Mouse (Mus musculus): ENCODE results near the gene Ntf5. TPM values are rescaled to one million over a fixed set of nuclear protein-coding genes. Genes with fewer than 3 reads are reported as not detected.

Ntf5 gene
- polyA plus RNA-seq, 1 experiment from 2014 or later = not detected

DNA sequence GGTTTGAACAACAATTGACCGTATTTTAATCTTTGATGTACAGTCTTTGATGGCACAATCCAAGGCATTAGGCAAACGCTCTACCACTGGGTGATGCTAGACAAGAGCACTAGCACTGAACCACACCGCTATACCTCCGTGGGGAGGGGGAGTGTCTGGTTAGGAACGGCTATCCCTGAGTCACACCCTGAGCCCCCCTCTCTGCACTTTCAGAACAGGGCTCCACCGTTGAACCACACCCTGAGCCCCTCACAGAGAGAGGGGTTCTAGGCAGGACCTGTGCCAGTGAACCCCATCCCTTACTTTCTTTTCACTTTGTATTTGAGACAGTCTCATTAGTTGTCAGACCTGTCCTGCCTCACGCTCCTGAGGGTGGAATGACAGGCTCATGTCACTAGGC, 5.1 kb upstream of the Ntf5 start:
- Histone ChIP-seq H3K27me3 (ENCODE audit: control insufficient read depth, insufficient read depth, low read length) (peaks cover 82% of the 10 kb centered on the region), H3K4me2 (ENCODE audit: low read length) (no peak overlapping the region), H3K27ac (replicated peaks; ENCODE audit: low read depth, low read length) (no peak overlapping the region), H3K9me3 (ENCODE audit: control insufficient read depth, low read length) (no peaks in the 10 kb centered on the region), H3K4me1 (ENCODE audit: control insufficient read depth, insufficient read depth, low read length) (no peaks in the 10 kb centered on the region), H3K36me3 (ENCODE audit: control insufficient read depth, insufficient read depth, low read length) (no peaks in the 10 kb centered on the region), H3K9ac (replicated peaks; ENCODE audit: low read length) (no peak overlapping the region), H3K4me3 (replicated peaks; ENCODE audit: low read depth, low read length) (no peak overlapping the region)
- no peak for DNase-seq
- no peak for ATAC-seq (ENCODE audit: low FRiP score, low TSS enrichment)
- 75% methylated on average over 7 of the region's 7 CpGs for WGBS

DNA sequence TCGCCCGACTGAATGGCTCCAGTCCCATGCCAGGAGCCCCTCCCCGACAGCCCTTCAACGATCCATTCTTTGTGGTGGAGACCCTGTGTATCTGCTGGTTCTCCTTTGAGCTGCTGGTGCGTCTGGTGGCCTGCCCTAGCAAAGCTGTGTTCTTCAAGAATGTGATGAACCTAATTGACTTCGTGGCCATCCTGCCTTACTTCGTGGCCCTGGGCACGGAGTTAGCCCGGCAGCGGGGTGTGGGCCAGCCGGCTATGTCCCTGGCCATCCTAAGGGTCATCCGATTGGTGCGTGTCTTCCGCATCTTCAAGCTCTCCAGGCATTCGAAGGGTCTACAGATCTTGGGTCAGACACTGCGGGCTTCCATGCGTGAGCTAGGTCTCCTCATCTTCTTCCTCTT, 4.5 kb upstream of the Ntf5 start:
- 91% methylated on average over 17 of the region's 17 CpGs for WGBS
- Histone ChIP-seq H3K9me3 (ENCODE audit: control insufficient read depth, low read length) (no peaks in the 10 kb centered on the region), H3K4me2 (ENCODE audit: low read length) (no peak overlapping the region), H3K4me1 (ENCODE audit: control insufficient read depth, insufficient read depth, low read length) (peaks cover 3% of the 10 kb centered on the region; the same call in 1 of the 2 replicates), H3K4me3 (replicated peaks; ENCODE audit: low read depth, low read length) (no peak overlapping the region), H3K9ac (replicated peaks; ENCODE audit: low read length) (no peak overlapping the region), H3K27me3 (ENCODE audit: control insufficient read depth, insufficient read depth, low read length) (peaks cover 88% of the 10 kb centered on the region), H3K27ac (replicated peaks; ENCODE audit: low read depth, low read length) (no peak overlapping the region), H3K36me3 (ENCODE audit: control insufficient read depth, insufficient read depth, low read length) (no peaks in the 10 kb centered on the region)
- ATAC-seq (ENCODE audit: low FRiP score, low TSS enrichment) = no peak
- DNase-seq = no peak

DNA sequence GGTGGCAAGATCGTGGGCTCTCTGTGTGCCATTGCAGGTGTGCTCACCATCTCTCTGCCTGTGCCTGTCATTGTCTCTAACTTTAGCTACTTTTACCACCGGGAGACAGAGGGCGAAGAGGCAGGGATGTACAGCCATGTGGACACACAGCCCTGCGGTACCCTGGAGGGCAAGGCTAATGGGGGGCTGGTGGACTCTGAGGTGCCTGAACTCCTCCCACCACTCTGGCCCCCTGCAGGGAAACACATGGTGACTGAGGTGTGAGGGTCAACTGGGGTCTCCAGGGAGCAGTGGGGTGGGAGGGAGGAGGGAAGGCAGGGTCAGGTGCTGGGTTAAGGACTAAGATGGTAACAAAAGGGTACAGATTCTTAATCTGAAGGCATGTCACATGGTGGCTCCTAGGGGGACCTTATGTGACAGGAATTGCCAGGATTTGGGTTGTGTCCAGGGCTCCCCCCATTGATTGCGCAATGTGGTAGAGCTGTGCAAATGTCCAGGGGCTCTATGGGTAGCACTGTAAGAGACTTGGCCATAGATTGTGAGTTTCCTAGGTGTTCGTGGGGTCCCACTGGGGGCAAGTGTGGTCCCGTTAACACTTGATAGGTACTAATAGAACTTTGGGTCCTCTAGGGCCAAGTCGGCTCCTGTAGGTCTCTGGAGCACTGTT, 3.9 kb upstream of the Ntf5 start:
- Histone ChIP-seq H3K9ac (replicated peaks; ENCODE audit: low read length) (no peak overlapping the region), H3K27me3 (ENCODE audit: control insufficient read depth, insufficient read depth, low read length) (peaks cover 95% of the 10 kb centered on the region), H3K4me2 (ENCODE audit: low read length) (no peak overlapping the region), H3K9me3 (ENCODE audit: control insufficient read depth, low read length) (no peaks in the 10 kb centered on the region), H3K36me3 (ENCODE audit: control insufficient read depth, insufficient read depth, low read length) (no peaks in the 10 kb centered on the region), H3K27ac (replicated peaks; ENCODE audit: low read depth, low read length) (no peak overlapping the region), H3K4me3 (replicated peaks; ENCODE audit: low read depth, low read length) (no peak overlapping the region), H3K4me1 (ENCODE audit: control insufficient read depth, insufficient read depth, low read length) (peaks cover 3% of the 10 kb centered on the region; the same call in 1 of the 2 replicates)
- ATAC-seq (ENCODE audit: low FRiP score, low TSS enrichment) (no peak), DNase-seq (no peak)
- 88% methylated on average over 8 of the region's 8 CpGs for WGBS

DNA sequence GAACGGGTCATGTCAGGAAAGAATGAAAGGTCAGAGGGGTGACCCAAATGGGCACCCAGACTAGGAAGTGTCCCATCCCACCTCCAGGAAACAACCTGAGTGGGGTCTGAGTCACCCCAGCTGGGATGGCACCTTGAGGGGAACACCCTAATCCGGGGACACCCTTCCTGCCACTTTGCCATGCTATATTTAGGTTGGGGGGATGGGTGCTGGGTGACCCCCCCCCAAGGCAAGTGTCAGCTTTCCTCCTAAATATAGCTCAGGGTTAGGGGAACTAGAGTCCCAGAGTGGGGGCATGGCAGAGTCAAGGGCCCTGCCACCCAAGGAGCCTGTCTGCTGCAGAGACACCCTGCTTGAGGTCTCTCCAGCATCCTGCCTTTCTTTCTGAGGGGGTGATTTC, 1.1 kb upstream of the Ntf5 start:
- no peak for DNase-seq
- Histone ChIP-seq H3K27ac (replicated peaks; ENCODE audit: low read depth, low read length) (no peak overlapping the region), H3K4me3 (replicated peaks; ENCODE audit: low read depth, low read length) (no peak overlapping the region), H3K4me1 (ENCODE audit: control insufficient read depth, insufficient read depth, low read length) (peaks cover 3% of the 10 kb centered on the region; the same call in 1 of the 2 replicates), H3K36me3 (ENCODE audit: control insufficient read depth, insufficient read depth, low read length) (no peaks in the 10 kb centered on the region), H3K9ac (replicated peaks; ENCODE audit: low read length) (no peak overlapping the region), H3K4me2 (ENCODE audit: low read length) (no peak overlapping the region), H3K27me3 (ENCODE audit: control insufficient read depth, insufficient read depth, low read length) (peaks cover 96% of the 10 kb centered on the region), H3K9me3 (ENCODE audit: control insufficient read depth, low read length) (no peaks in the 10 kb centered on the region)
- ATAC-seq (ENCODE audit: low FRiP score, low TSS enrichment) = no peak
- 93% methylated on average over 2 of the region's 2 CpGs for WGBS

DNA sequence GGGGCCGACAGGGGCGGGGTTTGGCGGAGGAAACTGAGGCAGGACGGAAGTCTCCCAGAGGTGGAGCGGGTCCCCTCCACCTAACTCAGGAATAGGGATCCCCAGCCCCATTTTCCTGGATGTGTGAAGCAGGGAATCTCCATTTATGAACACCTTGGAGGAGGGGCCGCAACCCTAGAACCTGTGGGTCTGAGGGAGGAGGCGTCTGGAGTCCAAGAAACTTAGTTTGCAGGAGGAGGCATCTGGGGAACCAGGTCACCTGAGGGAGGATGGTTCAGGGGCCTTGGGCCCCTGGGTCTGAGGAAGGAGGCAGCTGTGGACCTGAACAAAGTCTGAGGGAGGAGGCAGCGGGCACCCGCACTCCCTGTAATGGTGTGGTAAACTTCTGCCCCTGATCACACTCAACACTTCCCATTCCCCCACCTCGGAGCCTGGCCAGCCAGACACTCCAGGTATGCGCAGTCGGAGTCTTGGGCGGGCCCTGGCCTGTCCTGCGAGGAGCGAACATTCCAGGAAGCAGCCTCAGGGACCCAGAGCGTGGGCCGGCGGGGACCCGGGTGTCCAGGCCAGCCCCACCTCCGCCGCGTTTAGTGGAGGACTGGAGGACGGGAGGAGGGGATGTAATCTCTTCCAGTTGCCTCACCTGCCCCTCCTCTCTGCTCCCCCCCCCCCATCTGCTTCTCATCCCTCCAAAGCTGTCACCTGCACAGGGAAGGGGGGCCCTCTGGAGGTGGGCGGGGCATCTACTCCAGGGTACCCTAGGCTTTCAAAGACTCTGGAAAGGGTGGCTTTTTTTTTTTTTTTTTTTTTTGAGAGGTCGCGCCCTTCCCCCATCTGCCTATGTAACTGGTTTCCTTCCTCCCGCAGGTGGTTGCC, 607 bp downstream of the Ntf5 start:
- DNase-seq (no peak), ATAC-seq (ENCODE audit: low FRiP score, low TSS enrichment) (no peak)
- Histone ChIP-seq H3K9me3 (ENCODE audit: control insufficient read depth, low read length) (no peaks in the 10 kb centered on the region), H3K4me3 (replicated peaks; ENCODE audit: low read depth, low read length) (peak overlapping the region; percentile 43), H3K36me3 (ENCODE audit: control insufficient read depth, insufficient read depth, low read length) (no peaks in the 10 kb centered on the region), H3K4me1 (ENCODE audit: control insufficient read depth, insufficient read depth, low read length) (peaks cover 3% of the 10 kb centered on the region; the same call in 1 of the 2 replicates), H3K9ac (replicated peaks; ENCODE audit: low read length) (peak overlapping the region; percentile 51), H3K27ac (replicated peaks; ENCODE audit: low read depth, low read length) (no peak overlapping the region), H3K4me2 (ENCODE audit: low read length) (peak overlapping the region; percentile 84), H3K27me3 (ENCODE audit: control insufficient read depth, insufficient read depth, low read length) (peaks cover 95% of the 10 kb centered on the region)
- 1% methylated on average over 26 of the region's 27 CpGs for WGBS

DNA sequence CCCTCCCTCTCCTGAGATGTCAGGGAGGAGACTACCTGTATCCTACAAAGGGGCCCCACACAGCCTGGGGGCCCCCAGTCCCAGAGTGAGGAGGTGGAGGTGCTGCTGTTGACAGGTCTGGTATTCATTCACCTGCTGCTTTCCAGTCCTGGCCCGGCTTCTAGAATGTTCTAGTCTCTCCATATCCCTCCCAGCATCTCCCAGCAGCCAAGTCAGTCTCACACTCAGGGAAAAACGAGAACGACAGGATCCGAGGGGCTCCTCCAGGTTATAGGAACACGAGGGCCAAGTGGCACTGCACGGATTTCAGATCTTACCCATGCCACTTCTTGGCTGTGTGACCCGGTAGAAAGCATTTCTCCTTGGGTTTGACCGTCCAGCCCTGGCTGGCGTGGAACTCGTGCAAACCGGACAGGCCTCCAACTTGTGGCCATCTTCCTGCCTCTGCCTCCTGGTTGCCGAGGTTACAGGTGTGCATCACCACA, 1.3 kb downstream of the Ntf5 start:
- Histone ChIP-seq H3K27ac (replicated peaks; ENCODE audit: low read depth, low read length) (no peak overlapping the region), H3K4me3 (replicated peaks; ENCODE audit: low read depth, low read length) (no peak overlapping the region), H3K27me3 (ENCODE audit: control insufficient read depth, insufficient read depth, low read length) (peaks cover 93% of the 10 kb centered on the region), H3K9ac (replicated peaks; ENCODE audit: low read length) (no peak overlapping the region), H3K36me3 (ENCODE audit: control insufficient read depth, insufficient read depth, low read length) (no peaks in the 10 kb centered on the region), H3K4me2 (ENCODE audit: low read length) (no peak overlapping the region), H3K4me1 (ENCODE audit: control insufficient read depth, insufficient read depth, low read length) (peaks cover 3% of the 10 kb centered on the region; the same call in 1 of the 2 replicates), H3K9me3 (ENCODE audit: control insufficient read depth, low read length) (no peaks in the 10 kb centered on the region)
- no peak for ATAC-seq (ENCODE audit: low FRiP score, low TSS enrichment)
- WGBS = 43% methylated on average over 12 of the region's 12 CpGs
- no peak for DNase-seq

DNA sequence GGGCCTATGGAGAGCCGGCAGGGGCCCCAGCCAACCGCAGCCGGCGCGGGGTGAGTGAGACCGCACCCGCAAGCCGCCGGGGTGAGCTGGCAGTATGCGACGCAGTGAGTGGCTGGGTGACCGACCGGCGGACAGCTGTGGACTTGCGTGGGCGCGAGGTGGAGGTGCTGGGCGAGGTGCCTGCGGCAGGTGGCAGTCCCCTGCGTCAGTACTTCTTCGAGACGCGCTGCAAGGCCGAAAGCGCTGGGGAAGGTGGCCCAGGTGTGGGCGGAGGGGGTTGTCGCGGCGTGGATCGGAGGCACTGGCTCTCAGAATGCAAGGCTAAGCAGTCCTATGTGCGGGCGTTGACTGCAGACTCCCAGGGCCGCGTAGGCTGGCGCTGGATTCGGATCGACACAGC, 2.1 kb downstream of the Ntf5 start:
- 9% methylated on average over 37 of the region's 37 CpGs for WGBS

DNA sequence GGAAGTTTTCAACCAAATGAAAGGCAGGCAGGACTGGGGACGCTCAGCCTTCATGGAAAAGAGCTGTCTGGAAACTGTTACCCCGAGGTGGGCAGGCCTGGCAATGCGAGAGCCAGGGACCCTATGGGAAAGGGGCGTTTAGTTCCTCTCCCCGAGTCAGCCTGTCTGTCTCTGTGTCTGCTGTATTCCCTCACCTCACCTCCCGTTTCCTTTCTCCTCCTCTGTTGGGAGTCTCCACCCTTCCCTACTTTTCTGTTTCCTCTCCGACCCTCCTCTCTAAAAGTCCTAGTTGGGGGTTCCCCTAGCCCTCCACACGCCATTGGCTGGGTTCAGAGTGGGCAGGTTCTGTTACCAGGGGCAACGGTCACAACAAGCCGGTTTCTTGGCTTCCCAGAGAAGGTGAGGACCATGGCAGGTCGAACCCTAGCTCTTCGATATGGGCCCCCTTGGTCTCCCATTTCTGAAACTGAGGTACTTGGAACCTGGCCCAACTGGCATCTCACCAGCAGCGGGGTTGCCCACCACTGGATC, 4.5 kb downstream of the Ntf5 start:
- 9% methylated on average over 13 of the region's 13 CpGs for WGBS
- no peak for DNase-seq
- Histone ChIP-seq H3K9ac (replicated peaks; ENCODE audit: low read length) (no peak overlapping the region), H3K4me1 (ENCODE audit: control insufficient read depth, insufficient read depth, low read length) (peaks cover 3% of the 10 kb centered on the region; the same call in 1 of the 2 replicates), H3K4me2 (ENCODE audit: low read length) (no peak overlapping the region), H3K36me3 (ENCODE audit: control insufficient read depth, insufficient read depth, low read length) (peaks cover 25% of the 10 kb centered on the region), H3K4me3 (replicated peaks; ENCODE audit: low read depth, low read length) (no peak overlapping the region), H3K27me3 (ENCODE audit: control insufficient read depth, insufficient read depth, low read length) (peaks cover 71% of the 10 kb centered on the region), H3K27ac (replicated peaks; ENCODE audit: low read depth, low read length) (no peak overlapping the region), H3K9me3 (ENCODE audit: control insufficient read depth, low read length) (no peaks in the 10 kb centered on the region)
- ATAC-seq (ENCODE audit: low FRiP score, low TSS enrichment) = no peak

More for the DNA sequence above, 2.1 kb downstream of the Ntf5 start:
- DNase-seq = no peak
- no peak overlapping the region for H3K4me2 ChIP-seq (ENCODE audit: low read length)
- no peak overlapping the region for H3K9ac ChIP-seq (replicated peaks; ENCODE audit: low read length)
- H3K4me1 ChIP-seq (ENCODE audit: control insufficient read depth, insufficient read depth, low read length) = peaks cover 3% of the 10 kb centered on the region; the same call in 1 of the 2 replicates
- H3K36me3 ChIP-seq (ENCODE audit: control insufficient read depth, insufficient read depth, low read length) = peaks cover 1% of the 10 kb centered on the region; the same call in 1 of the 2 replicates
- H3K27me3 ChIP-seq (ENCODE audit: control insufficient read depth, insufficient read depth, low read length) = peaks cover 89% of the 10 kb centered on the region
- no peak for ATAC-seq (ENCODE audit: low FRiP score, low TSS enrichment)
- H3K4me3 ChIP-seq (replicated peaks; ENCODE audit: low read depth, low read length) = 0 out of 2 replicates have a peak overlapping the region, but pooled peaks have one; percentile 10
- H3K9me3 ChIP-seq (ENCODE audit: control insufficient read depth, low read length) = no peaks in the 10 kb centered on the region
- H3K27ac ChIP-seq (replicated peaks; ENCODE audit: low read depth, low read length) = no peak overlapping the region
